Mouse (Mus musculus): ENCODE results near the gene Tbc1d7. TPM values are rescaled to one million over a fixed set of nuclear protein-coding genes. Genes with fewer than 3 reads are reported as not detected.

Tbc1d7 gene
- total RNA-seq (2014; fragmentation: Nextera tagmentation) (82.5 and 87.3 TPM in 2 replicates), total RNA-seq (2017) (9.4 and 18.2 TPM in 2 replicates), polyA plus RNA-seq (2012) (10.9 and 11.6 TPM in 2 replicates)

DNA sequence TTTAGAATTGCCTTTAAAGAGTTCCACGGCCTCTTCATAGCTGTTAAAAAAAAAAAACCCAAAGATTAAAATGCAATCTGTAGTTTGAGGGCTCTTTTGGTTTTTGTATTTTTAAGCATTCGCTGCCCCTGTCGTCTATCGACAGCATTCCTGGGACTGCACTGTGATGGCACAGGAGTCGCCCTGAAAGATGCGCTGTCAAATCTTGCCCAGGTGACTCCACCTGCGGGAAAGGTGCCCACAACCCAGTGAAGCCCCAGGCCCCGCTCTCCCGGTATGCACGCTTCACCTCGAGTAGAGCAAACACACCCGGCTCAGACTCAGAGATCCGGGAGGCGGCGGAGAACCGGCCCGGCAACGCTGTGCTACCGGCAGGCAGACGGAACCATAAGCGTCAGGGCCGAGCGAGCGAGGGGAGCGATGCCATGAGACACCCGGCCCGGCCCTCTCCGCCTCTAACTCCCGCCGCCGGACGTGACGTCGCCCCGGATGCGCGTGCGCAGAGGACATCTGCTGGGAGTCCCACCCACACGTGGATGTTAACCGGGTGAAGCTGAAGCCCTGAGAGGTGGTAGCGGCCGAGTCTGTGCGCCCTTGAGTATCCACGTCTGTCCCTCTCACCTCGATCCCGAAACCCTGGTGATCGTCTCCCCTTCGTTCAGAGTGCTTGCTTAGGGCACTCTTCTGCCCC is at the start of gene Tbc1d7:
Gene Tbc1d7, minus strand, starts transcription at position 482 of the 691 bp plus-strand sequence.
- Histone ChIP-seq H3K4me1 (ENCODE audit: insufficient read depth, low read depth, low read length) (peaks cover 30% of the 10 kb centered on the region), H3K9me3 (replicated peaks) (no peaks in the 10 kb centered on the region), H3K36me3 (replicated peaks) (peaks cover 25% of the 10 kb centered on the region), H3K4me3 (ENCODE audit: low read depth, low read length) (peak within 1 kb of the TSS; percentile 73), H3K27me3 (ENCODE audit: insufficient read depth, low read length) (no peaks in the 10 kb centered on the region)
- ATAC-seq (ENCODE audit: extremely low read depth, insufficient number of reproducible peaks, low FRiP score, poor library complexity, severe bottlenecking) (peak; percentile 86), DNase-seq (ENCODE audit: low spot score) (peak; percentile 95)
- no peak for TF ChIP-seq POLR2AphosphoS5 (IDR thresholded peaks at IDR 0.05; ENCODE audit: insufficient replicate concordance, low read depth, low read length)
- no peak for TF ChIP-seq GATA1 (IDR thresholded peaks at IDR 0.05; ENCODE audit: borderline replicate concordance, low read length)
- TF ChIP-seq TAL1 (conservative IDR thresholded peaks at IDR 0.05; ENCODE audit: low read depth, low read length) = no peak
- TF ChIP-seq CTCF (IDR thresholded peaks at IDR 0.05; ENCODE audit: low read depth, low read length) = no peak
- no peak for TF ChIP-seq GATA2 (IDR thresholded peaks at IDR 0.05; ENCODE audit: borderline replicate concordance, low read depth, low read length)

DNA sequence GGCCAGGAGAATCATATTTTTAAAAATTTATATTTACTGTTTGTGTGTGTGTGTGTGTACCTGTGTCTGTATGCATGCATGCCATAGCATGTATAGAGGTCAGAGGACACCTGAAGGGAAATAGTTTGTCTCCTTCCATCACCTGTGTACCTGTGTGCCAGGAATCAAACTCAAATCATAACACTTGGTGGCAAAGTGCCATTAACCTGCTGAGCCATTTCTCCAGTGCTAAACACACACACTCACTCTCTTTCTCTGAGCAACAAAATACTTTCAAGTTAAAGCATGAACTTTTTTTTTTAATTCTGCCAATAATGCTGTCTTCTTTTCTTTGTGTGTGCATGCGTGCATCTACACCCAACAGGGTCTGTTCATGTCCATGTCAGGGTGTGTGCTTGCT is 49.3 kb upstream of the Tbc1d7 start:
- TF ChIP-seq POLR2AphosphoS5 (IDR thresholded peaks at IDR 0.05; ENCODE audit: insufficient replicate concordance, low read depth, low read length) = no peak
- no peak for TF ChIP-seq TAL1 (conservative IDR thresholded peaks at IDR 0.05; ENCODE audit: low read depth, low read length)
- TF ChIP-seq GATA2 (IDR thresholded peaks at IDR 0.05; ENCODE audit: borderline replicate concordance, low read depth, low read length) = no peak
- no peak for TF ChIP-seq CTCF (IDR thresholded peaks at IDR 0.05; ENCODE audit: low read depth, low read length)
- TF ChIP-seq GATA1 (IDR thresholded peaks at IDR 0.05; ENCODE audit: borderline replicate concordance, low read length) = no peak

DNA sequence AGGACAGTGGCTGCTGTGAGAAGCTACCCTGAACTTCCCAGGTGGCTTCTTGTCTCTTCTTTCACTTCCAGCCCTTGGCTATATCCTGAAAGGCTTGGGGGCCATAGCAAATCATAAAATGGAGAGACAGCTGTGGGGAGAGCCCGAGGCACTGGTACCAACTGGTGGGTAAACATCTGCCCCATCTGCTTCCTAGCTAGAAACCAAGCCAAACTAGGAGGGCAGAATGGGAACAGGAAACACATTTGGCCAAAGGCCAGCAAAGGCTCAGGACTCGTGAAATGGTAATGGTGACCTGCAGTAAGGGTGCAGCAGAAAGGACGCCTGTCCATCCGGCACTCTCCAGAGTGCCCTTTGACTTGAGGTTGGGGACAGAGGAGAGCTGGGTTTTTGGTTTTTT is 47.5 kb upstream of the Tbc1d7 start:
- Histone ChIP-seq H3K4me3 (ENCODE audit: low read depth, low read length) (no peak overlapping the region), H3K9me3 (replicated peaks) (no peaks in the 10 kb centered on the region), H3K36me3 (replicated peaks) (no peaks in the 10 kb centered on the region), H3K27me3 (ENCODE audit: insufficient read depth, low read length) (peaks cover 18% of the 10 kb centered on the region), H3K4me1 (ENCODE audit: insufficient read depth, low read depth, low read length) (peaks cover 66% of the 10 kb centered on the region)
- no peak for DNase-seq (ENCODE audit: low spot score)
- no peak for ATAC-seq (ENCODE audit: extremely low read depth, insufficient number of reproducible peaks, low FRiP score, poor library complexity, severe bottlenecking)
- TF ChIP-seq TAL1 (conservative IDR thresholded peaks at IDR 0.05; ENCODE audit: low read depth, low read length) = no peak
- no peak for TF ChIP-seq CTCF (IDR thresholded peaks at IDR 0.05; ENCODE audit: low read depth, low read length)
- no peak for TF ChIP-seq GATA2 (IDR thresholded peaks at IDR 0.05; ENCODE audit: borderline replicate concordance, low read depth, low read length)
- TF ChIP-seq POLR2AphosphoS5 (IDR thresholded peaks at IDR 0.05; ENCODE audit: insufficient replicate concordance, low read depth, low read length) = no peak
- TF ChIP-seq GATA1 (IDR thresholded peaks at IDR 0.05; ENCODE audit: borderline replicate concordance, low read length) = no peak

More for the DNA sequence above, 49.3 kb upstream of the Tbc1d7 start:
- H3K4me3 ChIP-seq (ENCODE audit: low read depth, low read length) = no peak overlapping the region
- ATAC-seq (ENCODE audit: extremely low read depth, insufficient number of reproducible peaks, low FRiP score, poor library complexity, severe bottlenecking) = no peak
- H3K4me1 ChIP-seq (ENCODE audit: insufficient read depth, low read depth, low read length) = peaks cover 57% of the 10 kb centered on the region
- H3K36me3 ChIP-seq (replicated peaks) = no peaks in the 10 kb centered on the region
- peaks cover 18% of the 10 kb centered on the region for H3K27me3 ChIP-seq (ENCODE audit: insufficient read depth, low read length)
- no peak for DNase-seq (ENCODE audit: low spot score)
- H3K9me3 ChIP-seq (replicated peaks) = peaks cover 8% of the 10 kb centered on the region

DNA sequence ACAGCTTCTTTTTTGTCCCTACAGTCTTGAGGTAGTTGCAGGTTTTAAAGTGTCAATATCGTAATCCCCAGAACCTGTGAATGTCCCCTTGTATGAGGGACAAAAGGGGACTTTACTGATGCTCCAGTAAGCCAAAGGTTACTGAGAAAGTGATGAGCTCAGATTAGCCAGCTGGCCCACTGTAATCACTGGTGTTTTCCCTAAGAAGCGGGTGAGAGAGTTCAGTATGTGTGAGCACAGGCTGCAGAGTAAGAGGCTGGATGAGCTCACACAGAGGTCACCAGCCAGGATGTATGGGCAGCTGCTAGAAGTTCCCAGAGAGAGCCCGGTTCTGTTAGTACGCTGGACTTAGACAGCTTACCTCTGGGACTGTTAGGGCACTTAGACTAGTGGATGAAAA is 47.0 kb upstream of the Tbc1d7 start:
- Histone ChIP-seq H3K9me3 (replicated peaks) (no peaks in the 10 kb centered on the region), H3K27me3 (ENCODE audit: insufficient read depth, low read length) (peaks cover 20% of the 10 kb centered on the region), H3K36me3 (replicated peaks) (no peaks in the 10 kb centered on the region), H3K4me1 (ENCODE audit: insufficient read depth, low read depth, low read length) (peaks cover 66% of the 10 kb centered on the region), H3K4me3 (ENCODE audit: low read depth, low read length) (no peak overlapping the region)
- ATAC-seq (ENCODE audit: extremely low read depth, insufficient number of reproducible peaks, low FRiP score, poor library complexity, severe bottlenecking) (no peak), DNase-seq (ENCODE audit: low spot score) (no peak)
- TF ChIP-seq TAL1 (conservative IDR thresholded peaks at IDR 0.05; ENCODE audit: low read depth, low read length) (no peak), POLR2AphosphoS5 (IDR thresholded peaks at IDR 0.05; ENCODE audit: insufficient replicate concordance, low read depth, low read length) (no peak), GATA2 (IDR thresholded peaks at IDR 0.05; ENCODE audit: borderline replicate concordance, low read depth, low read length) (no peak), GATA1 (IDR thresholded peaks at IDR 0.05; ENCODE audit: borderline replicate concordance, low read length) (no peak), CTCF (IDR thresholded peaks at IDR 0.05; ENCODE audit: low read depth, low read length) (no peak)

DNA sequence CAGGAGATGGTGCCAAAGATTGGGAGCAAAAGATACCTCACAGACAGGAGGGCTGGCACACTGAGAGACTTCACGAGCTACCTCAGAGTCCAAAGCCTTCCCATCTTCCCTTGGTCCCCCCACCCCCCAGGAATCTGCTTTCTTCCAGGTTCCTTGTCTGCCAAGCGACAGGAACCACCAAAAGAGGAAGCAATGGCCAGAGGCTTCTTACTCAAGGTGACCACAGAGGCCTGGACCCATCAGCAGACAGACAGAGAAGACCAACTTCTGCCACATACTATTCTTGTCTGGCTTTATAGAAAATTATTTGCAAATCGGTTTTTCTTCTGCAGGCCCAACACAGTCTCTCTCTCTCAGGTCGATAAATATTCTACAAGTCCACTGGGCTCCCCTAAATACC is 46.4 kb upstream of the Tbc1d7 start:
- Histone ChIP-seq H3K4me1 (ENCODE audit: insufficient read depth, low read depth, low read length) (peaks cover 68% of the 10 kb centered on the region), H3K36me3 (replicated peaks) (no peaks in the 10 kb centered on the region), H3K4me3 (ENCODE audit: low read depth, low read length) (no peak overlapping the region), H3K9me3 (replicated peaks) (no peaks in the 10 kb centered on the region), H3K27me3 (ENCODE audit: insufficient read depth, low read length) (peaks cover 23% of the 10 kb centered on the region)
- no peak for TF ChIP-seq TAL1 (conservative IDR thresholded peaks at IDR 0.05; ENCODE audit: low read depth, low read length)
- no peak for TF ChIP-seq GATA2 (IDR thresholded peaks at IDR 0.05; ENCODE audit: borderline replicate concordance, low read depth, low read length)
- no peak for TF ChIP-seq POLR2AphosphoS5 (IDR thresholded peaks at IDR 0.05; ENCODE audit: insufficient replicate concordance, low read depth, low read length)
- TF ChIP-seq CTCF (IDR thresholded peaks at IDR 0.05; ENCODE audit: low read depth, low read length) = no peak
- no peak for TF ChIP-seq GATA1 (IDR thresholded peaks at IDR 0.05; ENCODE audit: borderline replicate concordance, low read length)
- DNase-seq (ENCODE audit: low spot score) (no peak), ATAC-seq (ENCODE audit: extremely low read depth, insufficient number of reproducible peaks, low FRiP score, poor library complexity, severe bottlenecking) (no peak)

DNA sequence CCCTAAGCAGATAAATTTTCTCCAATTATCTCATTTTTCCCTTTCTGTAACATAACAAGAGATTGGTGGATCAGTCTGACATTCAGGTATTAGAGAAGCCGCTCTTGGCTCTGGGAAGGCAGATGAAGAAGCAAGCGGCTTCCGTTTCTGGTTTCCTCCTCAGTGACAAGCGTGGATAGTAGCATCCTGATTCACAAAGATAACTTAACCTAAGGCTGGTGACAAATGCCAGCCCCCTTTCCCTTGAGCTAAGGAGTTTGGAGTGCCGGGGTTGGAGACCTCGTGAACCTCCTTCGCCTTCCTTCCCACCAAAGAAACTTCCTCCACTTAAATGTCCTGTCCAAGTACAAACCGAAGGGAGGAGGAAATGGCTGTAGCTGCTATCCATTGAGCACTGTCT is 45.8 kb upstream of the Tbc1d7 start:
- Histone ChIP-seq H3K4me3 (ENCODE audit: low read depth, low read length) (no peak overlapping the region), H3K36me3 (replicated peaks) (no peaks in the 10 kb centered on the region), H3K9me3 (replicated peaks) (no peaks in the 10 kb centered on the region), H3K4me1 (ENCODE audit: insufficient read depth, low read depth, low read length) (peaks cover 71% of the 10 kb centered on the region), H3K27me3 (ENCODE audit: insufficient read depth, low read length) (peaks cover 28% of the 10 kb centered on the region)
- ATAC-seq (ENCODE audit: extremely low read depth, insufficient number of reproducible peaks, low FRiP score, poor library complexity, severe bottlenecking) (no peak), DNase-seq (ENCODE audit: low spot score) (no peak)
- no peak for TF ChIP-seq GATA1 (IDR thresholded peaks at IDR 0.05; ENCODE audit: borderline replicate concordance, low read length)
- TF ChIP-seq TAL1 (conservative IDR thresholded peaks at IDR 0.05; ENCODE audit: low read depth, low read length) = no peak
- no peak for TF ChIP-seq GATA2 (IDR thresholded peaks at IDR 0.05; ENCODE audit: borderline replicate concordance, low read depth, low read length)
- no peak for TF ChIP-seq CTCF (IDR thresholded peaks at IDR 0.05; ENCODE audit: low read depth, low read length)
- no peak for TF ChIP-seq POLR2AphosphoS5 (IDR thresholded peaks at IDR 0.05; ENCODE audit: insufficient replicate concordance, low read depth, low read length)

Data from G1E (cell line).